Mouse (Mus musculus) c-Kit-positive CD71-positive TER-119-positive erythroid progenitor cells, embryonic 14.5 days (primary cell): ENCODE measurements at regions not wholly inside any gene's neighbourhood (a gene's known extent, or its start where the extent isn't known, plus 50 kb on each side); places are given as distances from the start of the nearest gene placed in this dataset.

ENCODE experiments used
- DNase-seq: peaks from one replicate; pipeline ENCODE4 v3.0.0-alpha.2; 2013; ENCODE audit warnings: low spot score

- no peak for DNase-seq
Measured at GRCm38 (mm10) chr13:46116576-46116975, 151.8 kb upstream of the Atxn1 start.

- no peak for DNase-seq
Measured at GRCm38 (mm10) chr13:46104971-46105370, 140.2 kb upstream of the Atxn1 start.

DNA sequence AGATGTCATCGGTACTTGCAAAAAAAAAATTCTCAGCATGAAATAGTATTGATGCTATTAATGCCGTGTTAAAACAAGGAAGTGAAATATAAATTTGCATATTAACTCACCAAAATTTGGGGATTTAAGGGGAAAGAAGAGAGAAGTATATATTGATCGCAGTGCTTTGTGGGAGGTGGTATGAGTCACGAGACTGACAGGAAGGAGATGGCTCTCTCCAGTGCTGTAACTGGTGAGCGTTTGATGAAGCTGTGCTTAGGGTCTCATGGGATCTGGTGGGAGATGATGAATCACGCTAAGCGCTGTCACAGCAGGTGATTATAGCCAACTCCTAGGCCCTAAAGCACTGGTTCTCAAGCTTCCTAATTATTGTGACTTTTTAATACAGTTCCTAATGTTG, 133.8 kb upstream of the Atxn1 start:
- no peak for DNase-seq

DNA sequence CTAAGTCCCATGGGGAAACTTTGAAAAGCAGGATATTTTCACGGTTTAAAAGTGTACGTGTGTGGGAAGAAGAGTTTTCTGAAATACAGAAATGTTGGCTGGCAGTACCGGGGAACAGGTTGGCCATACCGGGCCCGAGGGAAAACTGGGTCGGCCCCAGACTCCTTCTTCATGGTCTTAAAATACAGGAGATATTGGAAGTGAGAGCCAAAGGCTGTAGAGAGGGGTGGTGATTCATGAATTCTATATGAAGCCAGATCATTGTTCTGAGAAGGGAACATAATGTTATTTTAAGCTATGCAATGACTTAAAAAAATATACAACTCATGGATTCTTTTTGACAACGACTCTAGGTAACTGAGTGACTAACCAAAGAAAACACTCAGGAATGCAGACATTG, 133.3 kb upstream of the Atxn1 start:
- no peak for DNase-seq

GRCm38 (mm10) chr13:46096968-46097367, 132.2 kb upstream of the Atxn1 start:
- peak; percentile 3 for DNase-seq

DNA sequence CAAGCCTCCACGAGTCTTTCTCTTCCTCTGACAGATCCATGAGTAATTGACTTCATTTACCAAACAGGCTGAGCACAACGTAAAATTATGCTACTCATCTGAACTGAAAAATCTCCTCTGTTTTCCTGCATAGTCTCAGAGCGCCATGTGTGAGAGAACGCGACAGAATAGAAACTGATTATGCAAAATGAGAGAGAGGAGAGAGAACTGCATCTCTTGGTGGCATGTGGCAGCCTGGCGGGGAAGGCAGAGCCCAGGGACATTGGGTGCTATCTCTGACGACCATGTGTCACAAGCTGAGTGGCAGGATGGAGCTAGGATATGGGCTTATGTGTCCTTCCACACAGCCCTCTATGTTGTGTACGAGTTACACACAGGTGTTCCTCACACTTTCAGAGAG, 131.6 kb upstream of the Atxn1 start:
- no peak for DNase-seq

DNA sequence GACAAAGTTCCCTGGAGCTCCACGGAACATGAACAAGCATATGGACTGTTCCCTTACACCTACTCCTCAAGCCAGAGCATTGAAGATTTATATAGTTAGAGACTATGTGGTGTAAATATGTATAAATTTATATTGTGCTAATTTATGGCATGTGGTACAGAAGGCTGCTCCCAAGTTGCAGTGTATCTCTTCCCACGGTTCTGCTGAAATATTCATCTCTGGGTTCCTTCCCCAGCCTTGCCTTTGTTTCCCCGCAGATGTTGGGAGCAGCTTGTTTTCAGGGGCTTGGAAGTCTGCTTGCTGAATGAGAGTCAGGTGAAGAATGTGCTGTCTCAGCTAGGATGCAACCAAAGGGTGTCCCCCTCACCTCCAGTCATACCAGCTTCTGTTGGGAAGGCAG, 128.0 kb upstream of the Atxn1 start:
- no peak for DNase-seq

DNA sequence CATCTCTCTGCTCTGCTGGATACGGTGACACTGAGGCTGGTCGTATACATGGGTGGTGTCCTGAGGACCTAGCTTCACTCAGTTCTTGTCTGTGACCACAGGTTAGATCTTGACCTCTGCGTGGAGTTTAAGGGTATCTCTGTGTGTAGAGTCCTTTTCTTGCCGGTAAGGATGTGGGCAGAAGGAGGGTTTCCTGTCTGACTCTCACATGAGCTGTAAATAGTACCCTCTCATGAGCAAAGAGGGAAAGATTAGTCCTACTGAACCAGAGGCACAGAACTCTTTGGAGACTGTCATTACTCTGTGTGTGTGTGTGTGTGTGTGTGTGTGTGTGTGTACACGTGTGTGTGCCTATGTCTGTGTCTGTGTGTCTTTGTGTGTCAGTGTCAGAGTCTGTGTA, 126.3 kb upstream of the Atxn1 start:
- no peak for DNase-seq

- no peak for DNase-seq
Measured at GRCm38 (mm10) chr13:46088237-46088636, 123.4 kb upstream of the Atxn1 start.

GRCm38 (mm10) chr13:46087663-46088062, 122.9 kb upstream of the Atxn1 start:
- DNase-seq: no peak

- no peak for DNase-seq
Measured at GRCm38 (mm10) chr13:46076879-46077278, 112.1 kb upstream of the Atxn1 start.

GRCm38 (mm10) chr13:46071670-46072069, 106.9 kb upstream of the Atxn1 start:
- DNase-seq: no peak

DNA sequence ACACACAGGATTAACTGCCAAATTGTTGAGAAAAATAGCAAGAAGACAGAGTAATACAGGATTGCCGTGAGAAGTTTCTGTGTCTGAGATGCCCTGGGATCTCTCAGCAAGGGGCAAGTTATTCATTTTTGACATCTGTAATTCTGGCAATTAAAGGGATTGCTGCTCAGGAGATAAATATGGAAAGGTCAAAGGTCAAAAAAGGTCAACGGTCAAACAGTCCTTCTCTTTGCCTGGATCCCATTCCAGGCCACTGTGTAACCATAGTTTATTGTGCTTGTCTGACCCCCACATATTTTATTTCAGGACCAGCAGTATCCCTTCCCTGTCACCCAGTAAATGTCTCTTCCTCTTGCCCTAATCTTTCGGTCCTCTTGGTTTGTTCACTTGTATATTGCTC, 104.8 kb upstream of the Atxn1 start:
- DNase-seq: no peak

DNA sequence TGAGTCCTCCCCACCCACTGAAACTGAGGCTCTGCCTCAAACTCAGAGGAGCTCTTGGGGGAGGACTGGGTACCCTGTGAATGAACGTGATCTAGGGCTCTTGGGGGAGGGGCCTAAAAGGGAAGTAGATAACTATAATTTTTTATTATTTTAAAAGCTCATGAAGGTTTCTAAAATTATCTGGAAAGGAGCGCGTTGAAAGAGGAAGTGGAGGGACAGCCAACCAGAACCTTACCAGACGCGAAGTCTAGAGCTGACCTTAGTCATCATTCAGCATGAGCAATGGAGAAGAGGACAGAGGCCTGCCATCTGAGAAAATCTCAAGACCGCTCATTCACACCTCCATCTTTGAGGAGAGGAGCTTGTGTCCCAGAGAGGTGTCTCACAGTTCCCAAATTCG, 98.0 kb upstream of the Atxn1 start:
- no peak for DNase-seq

DNA sequence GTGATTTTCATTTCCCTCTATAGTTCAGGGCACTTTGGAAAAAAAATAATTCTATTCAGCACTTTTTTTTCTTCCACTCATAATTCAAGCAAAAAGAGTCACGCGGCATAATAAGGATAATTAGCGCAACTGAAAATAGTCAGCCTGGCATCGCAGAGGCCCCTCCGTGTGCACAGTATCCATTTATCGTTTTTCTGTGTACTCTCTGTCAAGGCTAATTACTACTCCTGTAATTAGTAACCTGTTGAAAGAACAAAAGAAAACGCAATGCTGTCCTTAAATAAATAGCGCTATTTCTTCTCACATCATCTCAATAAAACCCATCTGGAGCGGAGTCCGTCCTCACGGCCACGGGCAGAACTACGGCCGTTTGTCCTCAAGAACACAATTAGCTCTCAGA, 95.1 kb upstream of the Atxn1 start:
- no peak for DNase-seq

- no peak for DNase-seq
Measured at GRCm38 (mm10) chr13:46058862-46059261, 94.1 kb upstream of the Atxn1 start.

DNA sequence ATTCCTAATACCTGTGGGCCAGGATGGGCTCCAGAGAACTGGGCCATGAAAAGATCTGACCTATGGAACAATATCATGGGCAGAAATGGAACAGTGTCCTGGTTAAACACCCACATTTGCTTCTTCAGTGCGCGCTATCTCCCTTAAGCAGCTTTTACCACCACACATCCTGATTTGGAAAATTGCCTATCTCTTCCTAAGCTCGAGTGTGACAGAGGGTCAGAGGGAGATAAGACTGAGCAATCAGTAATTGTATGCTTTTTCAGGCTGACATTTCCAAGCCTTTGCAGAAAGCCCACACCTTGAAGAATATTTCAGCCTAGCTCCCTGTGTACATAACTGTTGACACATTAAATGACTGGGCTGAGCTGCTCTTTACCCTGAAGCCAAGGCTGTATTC, 93.5 kb upstream of the Atxn1 start:
- no peak for DNase-seq

DNA sequence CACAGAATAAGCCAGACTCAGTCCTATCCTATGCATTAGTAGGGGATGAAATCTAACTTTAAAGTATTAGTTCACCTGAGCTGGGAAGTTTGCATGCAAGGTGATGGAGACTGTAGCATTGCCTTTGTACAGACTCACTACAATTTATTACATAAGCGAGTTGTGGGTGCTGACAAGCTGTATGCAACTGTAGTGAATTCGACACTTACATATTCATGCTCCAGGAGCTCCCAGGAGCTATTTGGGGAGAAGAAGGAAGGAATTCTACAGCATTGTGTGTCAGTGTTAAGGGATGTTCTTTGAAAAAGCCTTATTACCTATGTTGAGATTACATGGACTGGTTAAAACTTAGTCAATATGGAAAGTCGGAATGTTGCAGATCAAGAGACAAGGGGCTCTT, 90.6 kb upstream of the Atxn1 start:
- no peak for DNase-seq

- DNase-seq: no peak
Measured at GRCm38 (mm10) chr13:46043568-46043967, 78.8 kb upstream of the Atxn1 start.

DNA sequence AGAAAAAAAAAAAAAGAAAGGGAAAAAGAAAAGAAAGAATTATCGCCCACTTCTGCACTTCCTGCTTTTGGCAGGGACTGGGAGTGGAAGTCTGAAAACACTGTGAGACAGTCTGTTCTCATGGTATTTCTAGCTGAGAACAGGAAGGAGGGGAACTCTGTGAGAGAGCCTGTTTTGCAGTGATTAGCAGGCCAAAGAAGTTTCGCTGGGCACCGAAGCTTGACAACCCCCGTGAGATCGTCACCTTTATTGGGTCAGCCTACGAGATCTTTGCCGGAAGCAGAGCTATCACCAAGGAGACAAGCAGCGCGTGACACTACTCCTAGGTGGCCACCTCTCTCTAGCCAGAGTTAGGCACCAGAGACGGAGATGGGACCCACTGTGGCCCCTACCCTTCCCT, 78.2 kb upstream of the Atxn1 start:
- DNase-seq: no peak

DNA sequence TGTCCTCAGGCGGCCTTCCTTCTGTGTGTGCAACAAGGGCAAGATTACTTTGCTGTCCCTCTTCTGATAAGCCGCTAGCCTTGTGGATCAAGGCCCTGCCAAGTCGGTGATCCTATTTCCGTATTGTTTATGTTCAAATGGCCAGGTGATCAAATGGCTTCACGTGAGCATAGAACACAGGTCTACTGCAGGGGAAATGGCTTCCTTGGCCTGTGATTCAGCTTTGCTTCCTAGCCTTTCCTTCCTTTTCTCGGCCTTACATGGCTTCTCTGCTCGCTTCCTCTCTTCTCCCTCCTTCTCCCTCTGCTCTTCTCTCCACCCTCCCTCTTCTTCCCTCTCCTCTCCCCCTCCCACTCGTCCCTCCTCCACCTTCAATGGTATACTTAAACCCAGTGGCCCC, 77.4 kb upstream of the Atxn1 start:
- no peak for DNase-seq

DNA sequence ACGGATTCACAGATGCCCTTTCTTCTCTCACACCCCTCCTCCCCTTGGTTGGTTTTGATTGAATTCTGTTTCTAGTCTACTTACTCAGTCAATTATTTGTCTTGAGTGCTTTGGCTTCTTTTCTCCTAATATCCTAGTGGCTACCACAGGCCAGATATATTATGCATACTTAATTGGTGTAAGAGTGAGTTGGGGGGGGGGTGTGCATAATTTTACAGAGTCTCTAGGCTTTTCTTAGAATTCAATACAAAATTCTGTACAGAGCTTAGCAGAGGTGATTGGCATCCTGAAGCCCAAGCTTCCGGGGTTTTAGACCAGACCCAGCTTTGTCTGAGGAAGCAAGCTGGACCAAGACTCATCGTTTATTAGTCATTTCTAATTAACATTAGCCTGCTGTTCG, 76.7 kb upstream of the Atxn1 start:
- DNase-seq: no peak

DNA sequence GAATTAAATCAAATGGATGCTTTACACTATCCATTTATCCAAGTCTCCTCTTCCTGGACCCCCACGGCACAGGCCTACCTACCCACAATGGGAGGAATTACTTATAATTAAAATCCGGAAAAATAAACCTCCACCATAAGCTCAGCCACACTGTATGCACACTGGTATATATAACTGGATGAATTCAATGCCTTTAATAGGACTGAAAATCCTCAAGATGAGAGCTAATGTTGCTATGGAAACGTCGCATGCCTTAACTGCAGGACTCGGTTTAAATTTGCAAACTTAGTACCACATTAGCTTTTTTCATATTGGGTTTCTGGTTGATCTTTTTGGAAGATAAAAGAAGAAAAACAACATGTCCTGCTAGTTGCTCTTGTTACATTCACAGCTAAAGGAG, 75.3 kb upstream of the Atxn1 start:
- DNase-seq: no peak

DNA sequence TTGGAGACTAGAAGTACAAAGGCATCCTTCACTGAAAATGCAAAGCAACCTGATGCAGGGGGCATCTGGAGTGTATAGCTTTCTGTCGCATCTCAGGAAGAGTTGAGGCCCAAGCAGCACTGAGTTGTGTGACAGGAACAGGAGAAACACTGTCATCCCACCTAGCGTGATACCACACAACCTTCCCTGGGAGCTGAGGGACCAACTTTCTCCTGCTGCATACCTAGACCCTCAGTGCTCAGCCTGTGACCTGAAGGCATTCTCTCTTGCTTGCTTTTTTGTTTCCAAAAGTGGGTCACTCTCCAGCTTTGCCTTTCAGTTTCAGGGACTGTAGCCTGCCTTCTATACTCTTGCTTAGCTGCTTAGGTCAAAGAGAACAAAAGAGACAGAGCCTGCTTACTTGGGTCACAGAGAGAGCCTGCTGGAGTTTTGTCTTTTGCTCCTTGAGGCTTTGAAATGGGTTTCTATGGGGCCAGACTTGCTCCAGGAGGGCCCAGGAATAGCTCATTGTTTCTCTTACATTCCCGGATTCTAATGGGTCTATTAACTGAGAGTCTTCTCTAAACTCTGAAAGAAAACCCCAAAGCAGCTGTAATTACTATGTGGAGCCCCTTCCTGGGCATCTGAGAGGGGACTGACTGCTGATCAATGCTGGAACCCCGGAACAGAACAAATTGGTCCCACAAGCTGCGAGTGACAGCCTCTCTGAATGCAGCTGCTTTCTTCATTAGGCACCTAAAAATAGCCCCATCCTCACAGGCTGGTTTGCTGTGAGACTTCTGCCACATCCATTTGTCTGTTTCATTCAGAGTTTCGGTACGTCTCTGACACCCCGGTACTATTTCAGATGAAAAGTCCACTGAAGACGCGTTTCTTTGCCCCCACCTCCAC, 73.9 kb upstream of the Atxn1 start:
- no peak for DNase-seq
